Mouse (Mus musculus): Measurements from ENCODE around the gene Nkx2-1.

Nkx2-1 gene

GRCm38 (mm10) chr12:56522191-56522590 is 14.5 kb downstream of the Nkx2-1 start:
- no peak for DNase-seq (ENCODE audit: low read depth)

- DNase-seq (ENCODE audit: low read depth) = no peak
These were observed 15.4 kb downstream of the Nkx2-1 start for GRCm38 (mm10) chr12:56521106-56521840.

GRCm38 (mm10) chr12:56520396-56521105 is 16.2 kb downstream of the Nkx2-1 start:
- DNase-seq (ENCODE audit: low read depth) = no peak

GRCm38 (mm10) chr12:56519738-56520191 is 16.9 kb downstream of the Nkx2-1 start:
- DNase-seq (ENCODE audit: low read depth) = no peak

- no peak for DNase-seq (ENCODE audit: low read depth)
These were observed 17.5 kb downstream of the Nkx2-1 start for GRCm38 (mm10) chr12:56519071-56519737.

- DNase-seq (ENCODE audit: low read depth) = no peak
These were observed 18.5 kb downstream of the Nkx2-1 start for GRCm38 (mm10) chr12:56518221-56518620.

- DNase-seq (ENCODE audit: low read depth) = no peak
These were observed 21.9 kb downstream of the Nkx2-1 start for GRCm38 (mm10) chr12:56514831-56515230.

GRCm38 (mm10) chr12:56508413-56508812 is 28.3 kb downstream of the Nkx2-1 start:
- no peak for DNase-seq (ENCODE audit: low read depth)

- no peak for DNase-seq (ENCODE audit: low read depth)
These were observed 49.7 kb downstream of the Nkx2-1 start for GRCm38 (mm10) chr12:56487046-56487445.

GRCm38 (mm10) chr12:56482606-56483005 is 54.1 kb downstream of the Nkx2-1 start:
- DNase-seq (ENCODE audit: low read depth) = no peak

Measured in fibroblast of lung, adult 2 months (primary cell).